Mouse (Mus musculus): ENCODE measurements around the gene Hacd1. TPM values are rescaled to one million over a fixed set of nuclear protein-coding genes. Genes with fewer than 3 reads are reported as not detected.
A peak's percentile ranks its signal among the peaks of the same experiment; 100 is the strongest.
"Not testable (repeated sequence)": the region's sequence is repeated elsewhere in the genome, so short reads cannot be mapped to it uniquely, and the experiment has no call there.

Hacd1 gene
- polyA plus RNA-seq (2012; fragmentation: generic; extraction: Trizol): 95.0 TPM
- long read RNA-seq, experiment 1, partial matches to known transcripts: 3 of 128 reads
- long read RNA-seq, experiment 1, other reads (novel, unspliced or antisense): 125 of 128 reads
- long read RNA-seq, experiment 2, partial matches to known transcripts: 1 of 36 reads
- long read RNA-seq, experiment 2, other reads (novel, unspliced or antisense): 35 of 36 reads

- H3K4me3 ChIP-seq (ENCODE audit: insufficient read depth, poor library complexity, severe bottlenecking): peak within 1 kb of the TSS; percentile 81
- H3K79me3 ChIP-seq (ENCODE audit: low read depth): peaks cover 34% of the 10 kb centered on the region
- TF ChIP-seq MYOG (IDR thresholded peaks at IDR 0.05; ENCODE audit: control insufficient read depth, extremely low read depth, insufficient read length): no peak
- TF ChIP-seq MAX (IDR thresholded peaks at IDR 0.05): peak; percentile 28
- H3K79me2 ChIP-seq (ENCODE audit: control insufficient read depth, insufficient read depth): peaks cover 39% of the 10 kb centered on the region
- H3K36me3 ChIP-seq (ENCODE audit: control insufficient read depth, insufficient read depth): no peaks in the 10 kb centered on the region
- H3K27me3 ChIP-seq (ENCODE audit: control insufficient read depth, insufficient read depth, insufficient read length): no peaks in the 10 kb centered on the region
- H3ac ChIP-seq (ENCODE audit: control insufficient read depth, insufficient read length, low read depth): peak within 1 kb of the TSS; percentile 84
Observed at GRCm38 (mm10) chr2:14055566-14056331, at the start of gene Hacd1. TSS of gene Hacd1 (minus strand) at chr2:14056135.

- H3K79me2 ChIP-seq (ENCODE audit: control insufficient read depth, insufficient read depth): peaks cover 98% of the 10 kb centered on the region
- no peaks in the 10 kb centered on the region for H3K27me3 ChIP-seq (ENCODE audit: control insufficient read depth, insufficient read depth, insufficient read length)
Observed at GRCm38 (mm10) chr2:14103924-14104323, 48.0 kb upstream of the Hacd1 start.

GRCm38 (mm10) chr2:14102603-14103002 lies 46.7 kb upstream of the Hacd1 start:
- no peaks in the 10 kb centered on the region for H3K27me3 ChIP-seq (ENCODE audit: control insufficient read depth, insufficient read depth, insufficient read length)

More at GRCm38 (mm10) chr2:14103924-14104323, 48.0 kb upstream of the Hacd1 start:
- Histone ChIP-seq H3K4me3 (ENCODE audit: insufficient read depth, poor library complexity, severe bottlenecking) (no peak overlapping the region), H3K79me3 (ENCODE audit: low read depth) (peaks cover 83% of the 10 kb centered on the region), H3K36me3 (ENCODE audit: control insufficient read depth, insufficient read depth) (peaks cover 30% of the 10 kb centered on the region), H3ac (ENCODE audit: control insufficient read depth, insufficient read length, low read depth) (no peak overlapping the region)
- TF ChIP-seq FOSL1 (IDR thresholded peaks at IDR 0.05; ENCODE audit: insufficient read depth, low read length, poor library complexity, severe bottlenecking): no peak
- TF ChIP-seq USF1 (IDR thresholded peaks at IDR 0.05; ENCODE audit: low read depth): no peak
- no peak for TF ChIP-seq CTCF (IDR thresholded peaks at IDR 0.05; ENCODE audit: control insufficient read depth, insufficient read depth, insufficient read length)
- TF ChIP-seq MYOD1 (IDR thresholded peaks at IDR 0.05; ENCODE audit: control insufficient read depth, insufficient read length, low read depth): no peak
- no peak for TF ChIP-seq CEBPB (IDR thresholded peaks at IDR 0.05; ENCODE audit: low read depth)
- no peak for TF ChIP-seq MYOG (IDR thresholded peaks at IDR 0.05; ENCODE audit: control insufficient read depth, extremely low read depth, insufficient read length)
- no peak for TF ChIP-seq MAX (IDR thresholded peaks at IDR 0.05)

GRCm38 (mm10) chr2:14100533-14100932 lies 44.6 kb upstream of the Hacd1 start:
- H3ac ChIP-seq (ENCODE audit: control insufficient read depth, insufficient read length, low read depth): no peak overlapping the region
- H3K4me3 ChIP-seq (ENCODE audit: insufficient read depth, poor library complexity, severe bottlenecking): no peak overlapping the region
- peaks cover 100% of the 10 kb centered on the region for H3K79me2 ChIP-seq (ENCODE audit: control insufficient read depth, insufficient read depth)
- H3K27me3 ChIP-seq (ENCODE audit: control insufficient read depth, insufficient read depth, insufficient read length): no peaks in the 10 kb centered on the region
- peaks cover 25% of the 10 kb centered on the region for H3K36me3 ChIP-seq (ENCODE audit: control insufficient read depth, insufficient read depth)
- TF ChIP-seq USF1 (IDR thresholded peaks at IDR 0.05; ENCODE audit: low read depth): no peak
- no peak for TF ChIP-seq MYOD1 (IDR thresholded peaks at IDR 0.05; ENCODE audit: control insufficient read depth, insufficient read length, low read depth)
- no peak for TF ChIP-seq FOSL1 (IDR thresholded peaks at IDR 0.05; ENCODE audit: insufficient read depth, low read length, poor library complexity, severe bottlenecking)
- no peak for TF ChIP-seq MYOG (IDR thresholded peaks at IDR 0.05; ENCODE audit: control insufficient read depth, extremely low read depth, insufficient read length)
- no peak for TF ChIP-seq MAX (IDR thresholded peaks at IDR 0.05)
- no peak for TF ChIP-seq CTCF (IDR thresholded peaks at IDR 0.05; ENCODE audit: control insufficient read depth, insufficient read depth, insufficient read length)
- no peak for TF ChIP-seq CEBPB (IDR thresholded peaks at IDR 0.05; ENCODE audit: low read depth)
- H3K79me3 ChIP-seq (ENCODE audit: low read depth): peaks cover 89% of the 10 kb centered on the region

More at GRCm38 (mm10) chr2:14102603-14103002, 46.7 kb upstream of the Hacd1 start:
- H3ac ChIP-seq (ENCODE audit: control insufficient read depth, insufficient read length, low read depth): no peak overlapping the region
- TF ChIP-seq USF1 (IDR thresholded peaks at IDR 0.05; ENCODE audit: low read depth): no peak
- TF ChIP-seq CEBPB (IDR thresholded peaks at IDR 0.05; ENCODE audit: low read depth): no peak
- no peak for TF ChIP-seq CTCF (IDR thresholded peaks at IDR 0.05; ENCODE audit: control insufficient read depth, insufficient read depth, insufficient read length)
- no peak for TF ChIP-seq MYOD1 (IDR thresholded peaks at IDR 0.05; ENCODE audit: control insufficient read depth, insufficient read length, low read depth)
- no peak for TF ChIP-seq MYOG (IDR thresholded peaks at IDR 0.05; ENCODE audit: control insufficient read depth, extremely low read depth, insufficient read length)
- TF ChIP-seq FOSL1 (IDR thresholded peaks at IDR 0.05; ENCODE audit: insufficient read depth, low read length, poor library complexity, severe bottlenecking): no peak
- no peak for TF ChIP-seq MAX (IDR thresholded peaks at IDR 0.05)
- peaks cover 98% of the 10 kb centered on the region for H3K79me2 ChIP-seq (ENCODE audit: control insufficient read depth, insufficient read depth)
- H3K79me3 ChIP-seq (ENCODE audit: low read depth): peaks cover 85% of the 10 kb centered on the region
- H3K36me3 ChIP-seq (ENCODE audit: control insufficient read depth, insufficient read depth): peaks cover 25% of the 10 kb centered on the region
- H3K4me3 ChIP-seq (ENCODE audit: insufficient read depth, poor library complexity, severe bottlenecking): no peak overlapping the region

- not testable (repeated sequence) for H3K4me3 ChIP-seq (ENCODE audit: insufficient read depth, poor library complexity, severe bottlenecking); H3ac ChIP-seq (ENCODE audit: control insufficient read depth, insufficient read length, low read depth); H3K27me3 ChIP-seq (ENCODE audit: control insufficient read depth, insufficient read depth, insufficient read length); H3K36me3 ChIP-seq (ENCODE audit: control insufficient read depth, insufficient read depth)
- Histone ChIP-seq H3K79me2 (ENCODE audit: control insufficient read depth, insufficient read depth) (peaks cover 52% of the 10 kb centered on the region), H3K79me3 (ENCODE audit: low read depth) (peaks cover 43% of the 10 kb centered on the region)
Observed at GRCm38 (mm10) chr2:14078527-14078926, 22.6 kb upstream of the Hacd1 start.

Data from C2C12 (cell line).